Mouse (Mus musculus): ENCODE results near the gene Tfpi.

Gene Tfpi

GRCm38 (mm10) chr2:84474651-84475050 is 1.9 kb downstream of the Tfpi start:
- DNase-seq (ENCODE audit: low spot score in 2 of 2) = no peak

- DNase-seq (ENCODE audit: low spot score in 2 of 2) = no peak
Measured at GRCm38 (mm10) chr2:84473941-84474530, 2.5 kb downstream of the Tfpi start.

- DNase-seq (ENCODE audit: low spot score in 2 of 2) = no peak
Measured at GRCm38 (mm10) chr2:84467391-84467790, 9.2 kb downstream of the Tfpi start.

GRCm38 (mm10) chr2:84464956-84465355 is 11.6 kb downstream of the Tfpi start:
- DNase-seq (ENCODE audit: low spot score in 2 of 2) = no peak

GRCm38 (mm10) chr2:84462411-84462810 is 14.2 kb downstream of the Tfpi start:
- DNase-seq (ENCODE audit: low spot score in 2 of 2) = peak in 1 of 2 experiments; percentile 22

- no peak for DNase-seq (ENCODE audit: low spot score in 2 of 2)
Measured at GRCm38 (mm10) chr2:84459651-84460177, 16.9 kb downstream of the Tfpi start.

GRCm38 (mm10) chr2:84457221-84457620 is 19.4 kb downstream of the Tfpi start:
- no peak for DNase-seq (ENCODE audit: low spot score in 2 of 2)

GRCm38 (mm10) chr2:84455236-84455799 is 21.3 kb downstream of the Tfpi start:
- DNase-seq (ENCODE audit: low spot score in 2 of 2) = peak; percentile 28 to 67

GRCm38 (mm10) chr2:84454551-84455235 is 21.9 kb downstream of the Tfpi start:
- no peak for DNase-seq (ENCODE audit: low spot score in 2 of 2)

GRCm38 (mm10) chr2:84454051-84454450 is 22.5 kb downstream of the Tfpi start:
- peak in 1 of 2 experiments; percentile 56 for DNase-seq (ENCODE audit: low spot score in 2 of 2)

GRCm38 (mm10) chr2:84445499-84445898 is 31.1 kb downstream of the Tfpi start:
- DNase-seq (ENCODE audit: low spot score in 2 of 2) = no peak

GRCm38 (mm10) chr2:84441940-84442339 is 34.6 kb downstream of the Tfpi start:
- DNase-seq (ENCODE audit: low spot score in 2 of 2) = no peak

GRCm38 (mm10) chr2:84429724-84430123 is 46.9 kb downstream of the Tfpi start:
- DNase-seq (ENCODE audit: low spot score in 2 of 2) = peak in 1 of 2 experiments; percentile 54

GRCm38 (mm10) chr2:84428836-84429235 is 47.7 kb downstream of the Tfpi start:
- no peak for DNase-seq (ENCODE audit: low spot score in 2 of 2)

- no peak for DNase-seq (ENCODE audit: low spot score in 2 of 2)
Measured at GRCm38 (mm10) chr2:84426531-84426930, 50.0 kb downstream of the Tfpi start.

GRCm38 (mm10) chr2:84425138-84425537 is 51.4 kb downstream of the Tfpi start, which contains the start of gene Calcrl:
Gene Calcrl, minus strand, starts transcription at chr2:84425411.
- peak; percentile 9 to 42 for DNase-seq (ENCODE audit: low spot score in 2 of 2)

- no peak for DNase-seq (ENCODE audit: low spot score in 2 of 2)
Measured at GRCm38 (mm10) chr2:84416501-84416900, 60.1 kb downstream of the Tfpi start.

GRCm38 (mm10) chr2:84409796-84410592 is 66.6 kb downstream of the Tfpi start:
- no peak for DNase-seq (ENCODE audit: low spot score in 2 of 2)

GRCm38 (mm10) chr2:84404834-84405233 is 71.7 kb downstream of the Tfpi start:
- no peak for DNase-seq (ENCODE audit: low spot score in 2 of 2)

GRCm38 (mm10) chr2:84402713-84403112 is 73.9 kb downstream of the Tfpi start:
- DNase-seq (ENCODE audit: low spot score in 2 of 2) = no peak

GRCm38 (mm10) chr2:84396557-84396956 is 80.0 kb downstream of the Tfpi start:
- DNase-seq (ENCODE audit: low spot score in 2 of 2) = no peak

- DNase-seq (ENCODE audit: low spot score in 2 of 2) = no peak
Measured at GRCm38 (mm10) chr2:84393236-84393635, 83.3 kb downstream of the Tfpi start.
